Mouse (Mus musculus): Measurements from ENCODE around the gene Socs2.

GRCm38 (mm10) chr10:95430271-95430670 is 13.3 kb upstream of the Socs2 start:
- TF ChIP-seq CTCF (IDR thresholded peaks at IDR 0.05; ENCODE audit: low read depth) (no peak), EP300 (IDR thresholded peaks at IDR 0.05; ENCODE audit: low read depth) (no peak)
